Mouse (Mus musculus): ENCODE measurements around the gene Flrt1. TPM values are rescaled to one million over a fixed set of nuclear protein-coding genes. Genes with fewer than 3 reads are reported as not detected.

Gene Flrt1
- 0.29 and 3.7 TPM in 2 replicates for polyA plus RNA-seq (2012; rRNA removed; ENCODE audit: low replicate concordance)

GRCm38 (mm10) chr19:7105544-7105943 is at the start of gene Flrt1:
Gene Flrt1 (minus strand): TSS chr19:7105729.

GRCm38 (mm10) chr19:7056248-7057087 is 49.1 kb downstream of the Flrt1 start, which contains the start of gene Macrod1:
Gene Macrod1 (plus strand): TSS chr19:7056810.

Other genes starting within 250 kb of the Flrt1 start
- gene Ccdc88b, start 247.5 kb downstream of the Flrt1 start, polyA plus RNA-seq (2012; rRNA removed; ENCODE audit: low replicate concordance), result 3.9 and 11.2 TPM in 2 replicates
- 91.6 and 154 TPM in 2 replicates for gene Trmt112, start 196.0 kb downstream of the Flrt1 start, polyA plus RNA-seq (2012; rRNA removed; ENCODE audit: low replicate concordance)
- gene Prdx5, start 195.6 kb downstream of the Flrt1 start, polyA plus RNA-seq (2012; rRNA removed; ENCODE audit: low replicate concordance), result 149 and 307 TPM in 2 replicates
- gene Esrra, start 183.9 kb downstream of the Flrt1 start, polyA plus RNA-seq (2012; rRNA removed; ENCODE audit: low replicate concordance), result 52.6 and 64.4 TPM in 2 replicates
- gene Catsperz, start 180.3 kb downstream of the Flrt1 start, polyA plus RNA-seq (2012; rRNA removed; ENCODE audit: low replicate concordance), result 0.11 and 2.8 TPM in 2 replicates
- 0.50 TPM in 1 of 2 replicates, not detected in the other for gene Kcnk4, start 171.2 kb downstream of the Flrt1 start, polyA plus RNA-seq (2012; rRNA removed; ENCODE audit: low replicate concordance)
- gene Bad, start 163.9 kb downstream of the Flrt1 start, polyA plus RNA-seq (2012; rRNA removed; ENCODE audit: low replicate concordance), result 80.9 and 93.8 TPM in 2 replicates
- 85.5 and 94.5 TPM in 2 replicates for gene Gpr137, start 163.2 kb downstream of the Flrt1 start, polyA plus RNA-seq (2012; rRNA removed; ENCODE audit: low replicate concordance)
- gene Ppp1r14b, start 130.8 kb downstream of the Flrt1 start, polyA plus RNA-seq (2012; rRNA removed; ENCODE audit: low replicate concordance), result 90.2 and 135 TPM in 2 replicates
- gene Plcb3, start 129.3 kb downstream of the Flrt1 start, polyA plus RNA-seq (2012; rRNA removed; ENCODE audit: low replicate concordance), result 70.5 and 107 TPM in 2 replicates
- 50.8 and 52.3 TPM in 2 replicates for gene Fkbp2, start 125.2 kb downstream of the Flrt1 start, polyA plus RNA-seq (2012; rRNA removed; ENCODE audit: low replicate concordance)
- 80.4 and 191 TPM in 2 replicates for gene Vegfb, start 118.1 kb downstream of the Flrt1 start, polyA plus RNA-seq (2012; rRNA removed; ENCODE audit: low replicate concordance)
- gene Dnajc4, start 113.2 kb downstream of the Flrt1 start, polyA plus RNA-seq (2012; rRNA removed; ENCODE audit: low replicate concordance), result 62.4 and 78.9 TPM in 2 replicates
- gene Nudt22, start 109.6 kb downstream of the Flrt1 start, polyA plus RNA-seq (2012; rRNA removed; ENCODE audit: low replicate concordance), result 33.0 and 41.1 TPM in 2 replicates
- gene Trpt1, start 109.6 kb downstream of the Flrt1 start, polyA plus RNA-seq (2012; rRNA removed; ENCODE audit: low replicate concordance), result 17.9 and 28.2 TPM in 2 replicates
- gene Fermt3, start 86.3 kb downstream of the Flrt1 start, polyA plus RNA-seq (2012; rRNA removed; ENCODE audit: low replicate concordance), result 15.6 and 20.8 TPM in 2 replicates
- 43.5 and 72.9 TPM in 2 replicates for gene Stip1, start 65.8 kb downstream of the Flrt1 start, polyA plus RNA-seq (2012; rRNA removed; ENCODE audit: low replicate concordance)
- 29.4 and 43.1 TPM in 2 replicates for gene Macrod1, start 48.9 kb downstream of the Flrt1 start, polyA plus RNA-seq (2012; rRNA removed; ENCODE audit: low replicate concordance)
- 104 and 133 TPM in 2 replicates for gene Otub1, start 100.6 kb upstream of the Flrt1 start, polyA plus RNA-seq (2012; rRNA removed; ENCODE audit: low replicate concordance)
- 1,853 and 2,406 TPM in 2 replicates for gene Cox8a, start 111.9 kb upstream of the Flrt1 start, polyA plus RNA-seq (2012; rRNA removed; ENCODE audit: low replicate concordance)
- gene Naa40, start 135.5 kb upstream of the Flrt1 start, polyA plus RNA-seq (2012; rRNA removed; ENCODE audit: low replicate concordance), result 22.4 and 33.9 TPM in 2 replicates
- gene Rcor2, start 161.6 kb upstream of the Flrt1 start, polyA plus RNA-seq (2012; rRNA removed; ENCODE audit: low replicate concordance), result 13.1 and 16.7 TPM in 2 replicates
- 58.0 and 85.6 TPM in 2 replicates for gene Mark2, start 236.1 kb upstream of the Flrt1 start, polyA plus RNA-seq (2012; rRNA removed; ENCODE audit: low replicate concordance)

Data from subcutaneous adipose tissue, adult 2 months (tissue).